Mouse (Mus musculus): Measurements from ENCODE around the gene Med11. TPM values are rescaled to one million over a fixed set of nuclear protein-coding genes. Genes with fewer than 3 reads are reported as not detected.
"Not testable (repeated sequence)": the region's sequence is repeated elsewhere in the genome, so short reads cannot be mapped to it uniquely, and the experiment has no call there.

Med11 gene
- polyA plus RNA-seq, 1 experiment from 2014 or later: 43.6 TPM

GRCm38 (mm10) chr11:70450926-70451325, 793 bp upstream of the Med11 start:
- peaks cover 11% of the 10 kb centered on the region; the same call in 1 of the 2 replicates for H3K36me3 ChIP-seq
- 72% methylated on average over 2 of the region's 2 CpGs for WGBS
- H3K9me3 ChIP-seq: no peaks in the 10 kb centered on the region
- no peaks in the 10 kb centered on the region for H3K27me3 ChIP-seq
- H3K4me2 ChIP-seq (replicated peaks): no peak overlapping the region
- no peak overlapping the region for H3K9ac ChIP-seq (replicated peaks)
- 0 out of 2 replicates have a peak overlapping the region, but pooled peaks have one; percentile 65 for H3K4me3 ChIP-seq (replicated peaks)
- peaks cover 19% of the 10 kb centered on the region for H3K4me1 ChIP-seq (replicated peaks)
- no peak for ATAC-seq
- no peak overlapping the region for H3K27ac ChIP-seq

GRCm38 (mm10) chr11:70453261-70454044, 1.7 kb downstream of the Med11 start:
- Histone ChIP-seq H3K36me3 (peaks cover 11% of the 10 kb centered on the region; the same call in 1 of the 2 replicates), H3K9me3 (no peaks in the 10 kb centered on the region), H3K4me3 (replicated peaks) (0 out of 2 replicates have a peak overlapping the region, but pooled peaks have one; percentile 65), H3K27me3 (peaks cover 6% of the 10 kb centered on the region), H3K4me2 (replicated peaks) (peak overlapping the region; percentile 70), H3K27ac (no peak overlapping the region), H3K9ac (replicated peaks) (no peak overlapping the region), H3K4me1 (replicated peaks) (peaks cover 19% of the 10 kb centered on the region)
- 90% methylated on average over 9 of the region's 9 CpGs for WGBS
- ATAC-seq: no peak

- Histone ChIP-seq H3K4me1 (replicated peaks) (peaks cover 12% of the 10 kb centered on the region), H3K4me3 (replicated peaks) (peak within 1 kb of the TSS; percentile 42), H3K27ac (no peak within 1 kb of the TSS), H3K4me2 (replicated peaks) (peak within 1 kb of the TSS; percentile 61), H3K27me3 (peaks cover 45% of the 10 kb centered on the region), H3K9ac (replicated peaks) (peak within 1 kb of the TSS; percentile 63), H3K9me3 (no peaks in the 10 kb centered on the region), H3K36me3 (peaks cover 6% of the 10 kb centered on the region; the same call in 1 of the 2 replicates)
- WGBS: 20% methylated on average over 31 of the region's 32 CpGs
- ATAC-seq: no peak
Observed at GRCm38 (mm10) chr11:70458688-70459600, 7.2 kb downstream of the Med11 start, which contains the start of gene Zmynd15. Zmynd15 (plus strand) TSS chr11:70459433.

- Histone ChIP-seq H3K36me3 (peaks cover 6% of the 10 kb centered on the region; the same call in 1 of the 2 replicates), H3K27ac (no peak within 1 kb of the TSS), H3K4me2 (replicated peaks) (peak within 1 kb of the TSS; percentile 61), H3K27me3 (peaks cover 52% of the 10 kb centered on the region), H3K9me3 (no peaks in the 10 kb centered on the region), H3K9ac (replicated peaks) (peak within 1 kb of the TSS; percentile 63), H3K4me3 (replicated peaks) (peak within 1 kb of the TSS; percentile 42), H3K4me1 (replicated peaks) (peaks cover 11% of the 10 kb centered on the region)
- no peak for ATAC-seq
- 6% methylated on average over 30 of the region's 30 CpGs for WGBS
Observed at GRCm38 (mm10) chr11:70459601-70460101, 7.9 kb downstream of the Med11 start, which contains the start of gene Cxcl16. Cxcl16 (minus strand) TSS chr11:70459984.

GRCm38 (mm10) chr11:70463970-70464369, 12.3 kb downstream of the Med11 start:
- Histone ChIP-seq H3K4me3 (replicated peaks) (no peak overlapping the region), H3K27me3 (peaks cover 66% of the 10 kb centered on the region), H3K4me2 (replicated peaks) (no peak overlapping the region), H3K4me1 (replicated peaks) (peaks cover 18% of the 10 kb centered on the region), H3K9me3 (no peaks in the 10 kb centered on the region), H3K36me3 (no peaks in the 10 kb centered on the region), H3K27ac (no peak overlapping the region), H3K9ac (replicated peaks) (no peak overlapping the region)
- no peak for ATAC-seq
- 78% methylated on average over 5 of the region's 5 CpGs for WGBS

- H3K36me3 ChIP-seq: no peaks in the 10 kb centered on the region
- 0 out of 2 replicates have a peak overlapping the region, but pooled peaks have one; percentile 14 for H3K9ac ChIP-seq (replicated peaks)
- H3K4me3 ChIP-seq (replicated peaks): 0 out of 2 replicates have a peak overlapping the region, but pooled peaks have one; percentile 13
- peaks cover 54% of the 10 kb centered on the region for H3K27me3 ChIP-seq
- peaks cover 12% of the 10 kb centered on the region for H3K4me1 ChIP-seq (replicated peaks)
- H3K4me2 ChIP-seq (replicated peaks): peak overlapping the region; percentile 38
- H3K27ac ChIP-seq: no peak overlapping the region
- 23% methylated on average over 16 of the region's 16 CpGs for WGBS
- ATAC-seq: no peak
- H3K9me3 ChIP-seq: no peaks in the 10 kb centered on the region
Observed at GRCm38 (mm10) chr11:70465211-70465610, 13.5 kb downstream of the Med11 start.

- Histone ChIP-seq H3K4me2 (replicated peaks) (peak overlapping the region; percentile 38), H3K4me3 (replicated peaks) (0 out of 2 replicates have a peak overlapping the region, but pooled peaks have one; percentile 13), H3K9ac (replicated peaks) (peak overlapping the region; percentile 39; the same call in 1 of the 2 replicates), H3K4me1 (replicated peaks) (peaks cover 12% of the 10 kb centered on the region), H3K27ac (no peak overlapping the region), H3K27me3 (peaks cover 48% of the 10 kb centered on the region), H3K36me3 (no peaks in the 10 kb centered on the region), H3K9me3 (no peaks in the 10 kb centered on the region)
- no peak for ATAC-seq
- WGBS: 10% methylated on average over 23 of the region's 23 CpGs
Observed at GRCm38 (mm10) chr11:70465824-70466223, 14.1 kb downstream of the Med11 start.

GRCm38 (mm10) chr11:70467902-70468619, 16.3 kb downstream of the Med11 start:
- no peak for ATAC-seq
- Histone ChIP-seq H3K36me3 (no peaks in the 10 kb centered on the region), H3K4me2 (replicated peaks) (no peak overlapping the region), H3K27me3 (peaks cover 39% of the 10 kb centered on the region), H3K9me3 (no peaks in the 10 kb centered on the region), H3K4me1 (replicated peaks) (peaks cover 12% of the 10 kb centered on the region), H3K9ac (replicated peaks) (no peak overlapping the region), H3K27ac (no peak overlapping the region), H3K4me3 (replicated peaks) (no peak overlapping the region)
- 84% methylated on average over 5 of the region's 5 CpGs for WGBS

- Histone ChIP-seq H3K9ac (replicated peaks) (no peak overlapping the region), H3K27ac (no peak overlapping the region), H3K27me3 (peaks cover 24% of the 10 kb centered on the region), H3K36me3 (no peaks in the 10 kb centered on the region), H3K4me3 (replicated peaks) (no peak overlapping the region), H3K9me3 (no peaks in the 10 kb centered on the region), H3K4me1 (replicated peaks) (peaks cover 12% of the 10 kb centered on the region), H3K4me2 (replicated peaks) (no peak overlapping the region)
- WGBS: 89% methylated on average over 3 of the region's 3 CpGs
- no peak for ATAC-seq
Observed at GRCm38 (mm10) chr11:70469764-70470163, 18.0 kb downstream of the Med11 start.

GRCm38 (mm10) chr11:70472716-70473115, 21.0 kb downstream of the Med11 start:
- Histone ChIP-seq H3K4me3 (replicated peaks) (no peak overlapping the region), H3K4me2 (replicated peaks) (no peak overlapping the region), H3K4me1 (replicated peaks) (no peaks in the 10 kb centered on the region), H3K9me3 (no peaks in the 10 kb centered on the region), H3K9ac (replicated peaks) (no peak overlapping the region), H3K27me3 (no peaks in the 10 kb centered on the region), H3K27ac (no peak overlapping the region), H3K36me3 (no peaks in the 10 kb centered on the region)
- no peak for ATAC-seq

GRCm38 (mm10) chr11:70473291-70473690, 21.6 kb downstream of the Med11 start:
- H3K9ac ChIP-seq (replicated peaks); ATAC-seq; H3K36me3 ChIP-seq; H3K4me3 ChIP-seq (replicated peaks); H3K9me3 ChIP-seq; H3K27me3 ChIP-seq; H3K4me2 ChIP-seq (replicated peaks); H3K27ac ChIP-seq; H3K4me1 ChIP-seq (replicated peaks): not testable (repeated sequence)
- 88% methylated on average over 5 of the region's 5 CpGs for WGBS

All from midbrain, embryonic 13.5 days (tissue).